Mouse (Mus musculus) frontal cortex, adult (tissue): ENCODE data around the gene Dnah9.

ENCODE experiments used
- ATAC-seq: cut with Nextera tagmentation; 2 replicates; pipeline ENCODE4 v1.9.2; 2017; ENCODE audit warnings: mild to moderate bottlenecking, moderate library complexity, mixed read lengths; ENCODE audit not compliant: low TSS enrichment

Dnah9 gene

GRCm38 (mm10) chr11:66167801-66168651 is at the start of gene Dnah9:
Dnah9 (minus strand) TSS chr11:66168551.
- ATAC-seq, result peak; percentile 96

GRCm38 (mm10) chr11:66188627-66189287 is 20.4 kb upstream of the Dnah9 start:
- peak; percentile 41; the same call in 1 of the 2 replicates for ATAC-seq

- ATAC-seq, result no peak
Measured at GRCm38 (mm10) chr11:66188146-66188545, 19.8 kb upstream of the Dnah9 start.

GRCm38 (mm10) chr11:66177781-66178180 is 9.4 kb upstream of the Dnah9 start:
- ATAC-seq, result no peak

- ATAC-seq, result peak; percentile 70
Measured at GRCm38 (mm10) chr11:66164022-66164421, 4.3 kb downstream of the Dnah9 start.

GRCm38 (mm10) chr11:66140631-66141252 is 27.6 kb downstream of the Dnah9 start:
- ATAC-seq, result no peak

- ATAC-seq, result no peak
Measured at GRCm38 (mm10) chr11:66134826-66135225, 33.5 kb downstream of the Dnah9 start.

- ATAC-seq, result no peak
Measured at GRCm38 (mm10) chr11:66126150-66126549, 42.2 kb downstream of the Dnah9 start.

GRCm38 (mm10) chr11:66124496-66124895 is 43.9 kb downstream of the Dnah9 start:
- no peak for ATAC-seq

- ATAC-seq, result peak; percentile 84
Measured at GRCm38 (mm10) chr11:66122017-66122416, 46.3 kb downstream of the Dnah9 start.

- no peak for ATAC-seq
Measured at GRCm38 (mm10) chr11:66083663-66084254, 84.6 kb downstream of the Dnah9 start.

- no peak for ATAC-seq
Measured at GRCm38 (mm10) chr11:66072921-66073320, 95.4 kb downstream of the Dnah9 start.

- ATAC-seq, result no peak
Measured at GRCm38 (mm10) chr11:66058956-66059355, 109.4 kb downstream of the Dnah9 start.

GRCm38 (mm10) chr11:66051294-66051693 is 117.1 kb downstream of the Dnah9 start:
- ATAC-seq, result no peak

GRCm38 (mm10) chr11:66049146-66049545 is 119.2 kb downstream of the Dnah9 start:
- no peak for ATAC-seq

GRCm38 (mm10) chr11:66046594-66047193 is 121.7 kb downstream of the Dnah9 start:
- no peak for ATAC-seq

- no peak for ATAC-seq
Measured at GRCm38 (mm10) chr11:66043635-66044034, 124.7 kb downstream of the Dnah9 start.

GRCm38 (mm10) chr11:66042531-66042930 is 125.8 kb downstream of the Dnah9 start:
- ATAC-seq, result no peak

- no peak for ATAC-seq
Measured at GRCm38 (mm10) chr11:66025728-66026127, 142.6 kb downstream of the Dnah9 start.

GRCm38 (mm10) chr11:65975871-65976270 is 192.5 kb downstream of the Dnah9 start:
- no peak for ATAC-seq

GRCm38 (mm10) chr11:65930796-65931195 is 237.6 kb downstream of the Dnah9 start:
- peak; percentile 73 for ATAC-seq

- ATAC-seq, result peak; percentile 34; the same call in 1 of the 2 replicates
Measured at GRCm38 (mm10) chr11:65930359-65930758, 238.0 kb downstream of the Dnah9 start.
